Mouse (Mus musculus): Measurements from ENCODE around the gene Nxn. TPM values are rescaled to one million over a fixed set of nuclear protein-coding genes. Genes with fewer than 3 reads are reported as not detected.
A peak's percentile ranks its signal among the peaks of the same experiment; 100 is the strongest.
"Not testable (repeated sequence)": the region's sequence is repeated elsewhere in the genome, so short reads cannot be mapped to it uniquely, and the experiment has no call there.

The Nxn gene
- total RNA-seq, 1 experiment from 2014 or later: 20.0 TPM

DNA sequence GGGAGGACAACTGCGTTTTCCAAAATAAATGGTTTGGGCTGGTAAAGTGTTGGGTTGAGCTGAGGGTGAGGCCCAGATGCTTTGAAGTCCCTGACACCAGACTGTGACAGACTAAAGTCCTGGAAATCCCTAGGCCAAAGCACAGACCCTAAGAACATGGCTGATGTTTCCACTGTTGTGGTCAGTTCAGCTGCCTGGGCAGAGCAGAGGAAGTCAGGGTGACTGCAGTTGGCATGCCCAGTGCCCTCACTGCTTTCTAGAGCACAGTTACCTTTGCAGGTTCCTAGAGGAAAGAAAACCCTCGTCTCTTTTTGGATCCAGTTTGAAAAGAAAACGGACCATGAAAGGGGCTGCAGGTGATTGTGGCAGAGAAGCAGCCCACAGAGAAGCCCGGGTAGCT lies 141.6 kb downstream of the Nxn start:
- no peak for DNase-seq

DNA sequence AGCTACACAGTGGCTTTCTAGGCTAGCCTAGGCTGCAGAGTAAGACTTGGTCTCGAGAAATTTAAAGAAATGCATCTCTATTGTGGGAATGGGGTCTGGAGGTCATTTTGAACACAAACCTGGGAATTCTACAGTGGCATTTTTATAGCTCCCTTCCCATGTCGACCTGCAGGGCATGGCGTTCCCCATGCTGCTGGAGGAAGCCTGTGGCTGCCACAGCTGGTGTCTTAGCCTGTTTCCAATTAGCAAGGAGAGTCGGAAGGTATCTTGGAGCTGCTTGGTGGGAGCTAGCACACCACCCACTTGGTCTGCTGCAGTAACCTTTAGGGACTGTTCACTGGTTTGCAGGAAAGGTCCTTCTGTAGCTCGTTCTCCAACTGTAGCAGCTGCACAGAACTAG lies 142.8 kb downstream of the Nxn start:
- DNase-seq: no peak

DNA sequence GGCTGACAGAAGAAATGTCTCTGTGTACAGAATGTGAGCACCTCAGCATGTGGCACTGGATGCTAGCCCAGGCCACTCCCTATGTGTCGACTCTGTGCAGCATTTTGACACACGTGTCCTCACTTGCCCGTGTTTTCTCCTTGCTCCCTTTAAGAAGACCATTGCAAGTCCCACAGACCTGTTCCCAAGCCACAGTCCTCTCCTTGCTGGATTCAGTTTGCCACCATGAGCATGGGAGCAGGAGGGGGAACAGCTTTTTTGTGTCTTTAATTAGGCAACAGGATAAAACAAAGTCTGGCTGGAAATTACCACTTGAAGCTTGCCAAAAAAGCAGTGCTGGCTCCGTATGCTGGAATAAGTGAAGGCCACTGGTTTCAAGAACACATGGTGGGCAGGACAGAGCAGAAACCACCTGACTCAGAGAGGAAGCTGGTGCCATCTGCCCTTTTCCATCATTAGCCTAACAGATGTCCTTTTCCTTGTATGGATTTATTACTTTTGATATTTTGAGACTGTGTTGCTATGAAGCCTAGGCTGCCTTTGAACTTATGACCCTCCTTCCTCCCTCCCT lies 143.4 kb downstream of the Nxn start:
- peak; percentile 55 for DNase-seq

DNA sequence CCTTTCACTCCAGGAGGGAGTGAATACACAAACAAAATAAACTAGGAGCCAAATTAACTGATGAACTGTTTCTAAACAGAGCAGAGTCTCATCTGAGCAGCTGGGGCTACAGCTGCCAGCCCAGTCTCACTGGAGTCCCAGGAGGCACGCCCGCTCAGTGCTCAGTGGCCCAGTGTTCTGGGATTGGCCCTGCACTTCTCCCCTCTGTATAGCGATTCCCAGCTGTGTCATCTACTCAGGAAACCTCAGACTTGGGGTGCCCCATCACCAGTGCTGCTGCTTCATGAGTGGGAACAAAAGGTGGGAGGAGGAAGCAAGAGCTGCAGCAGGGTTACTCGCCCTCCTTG lies 145.0 kb downstream of the Nxn start:
- DNase-seq: no peak

DNA sequence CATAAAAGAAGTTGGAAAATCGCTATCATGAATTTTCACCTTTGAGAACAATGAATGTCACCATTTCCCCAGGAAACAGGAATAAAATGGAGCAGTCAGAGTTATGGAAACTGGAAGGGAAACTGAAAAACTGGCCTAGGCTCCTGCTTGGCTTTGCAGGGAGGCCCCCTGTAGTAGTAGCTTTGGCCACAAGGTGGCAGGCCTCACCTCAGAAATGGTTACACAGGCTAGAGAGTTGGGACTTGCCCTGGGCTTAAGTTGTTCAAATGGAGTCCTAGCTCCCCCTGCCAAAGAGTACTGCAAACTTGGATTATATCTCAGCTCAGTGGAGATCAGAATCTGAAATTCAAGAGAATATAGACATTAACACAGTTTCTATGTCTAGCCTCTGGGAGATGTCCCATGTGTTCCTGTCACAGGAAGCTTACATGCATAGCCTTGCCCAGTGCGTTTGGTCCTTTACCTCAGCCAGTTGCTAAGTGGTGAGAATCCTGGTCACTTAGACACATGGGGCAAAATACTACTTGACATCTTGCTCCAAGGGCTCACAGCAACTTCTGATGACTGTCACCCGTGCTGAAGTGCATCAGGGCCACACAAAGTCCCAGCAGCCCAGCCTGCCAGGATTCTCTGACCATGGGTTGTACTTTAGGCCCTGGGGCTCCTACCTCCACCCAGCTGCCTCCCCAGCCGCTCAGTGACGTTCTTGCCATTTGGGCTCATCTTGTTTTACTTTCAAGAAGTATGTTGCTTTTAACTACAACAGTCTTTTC lies 145.6 kb downstream of the Nxn start:
- peak; percentile 93 for DNase-seq

DNA sequence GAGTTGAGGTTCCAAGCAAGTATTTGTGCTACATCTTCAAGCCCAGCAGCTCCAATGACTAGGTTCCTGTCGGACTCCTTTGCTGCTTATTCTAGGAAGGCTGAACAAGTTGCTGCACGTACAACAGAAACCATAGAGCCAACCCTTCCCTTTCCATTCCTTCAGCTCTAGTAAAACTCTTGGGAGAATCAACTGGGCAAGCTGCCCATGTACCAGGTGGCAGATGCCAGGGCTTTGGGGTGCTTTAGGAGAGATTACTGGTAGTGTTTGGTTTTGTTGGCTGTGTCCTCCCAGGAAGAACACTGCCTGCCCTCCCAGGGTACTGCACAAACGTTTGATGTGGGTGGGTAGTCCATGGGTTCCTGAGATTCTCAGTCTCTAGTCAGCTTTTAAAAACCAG lies 146.9 kb downstream of the Nxn start:
- DNase-seq: peak; percentile 61

DNA sequence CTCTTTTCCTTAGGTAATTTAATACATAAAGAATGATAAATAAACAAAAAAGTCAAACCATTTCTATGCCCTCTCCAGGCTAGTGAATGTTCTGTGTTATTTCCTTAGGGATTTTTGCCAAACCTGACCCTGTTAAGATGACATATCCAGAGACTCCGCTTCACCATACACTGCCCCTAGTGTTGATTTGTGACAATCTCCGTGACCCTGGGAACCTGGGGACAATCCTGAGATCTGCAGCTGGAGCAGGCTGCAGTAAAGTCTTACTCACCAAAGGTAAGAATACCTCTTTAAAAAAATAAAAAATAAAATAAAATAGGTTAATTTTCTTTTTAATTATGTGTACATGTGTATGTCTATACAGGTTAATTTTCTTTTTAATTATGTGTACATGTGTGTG lies 151.7 kb downstream of the Nxn start:
- DNase-seq: no peak

DNA sequence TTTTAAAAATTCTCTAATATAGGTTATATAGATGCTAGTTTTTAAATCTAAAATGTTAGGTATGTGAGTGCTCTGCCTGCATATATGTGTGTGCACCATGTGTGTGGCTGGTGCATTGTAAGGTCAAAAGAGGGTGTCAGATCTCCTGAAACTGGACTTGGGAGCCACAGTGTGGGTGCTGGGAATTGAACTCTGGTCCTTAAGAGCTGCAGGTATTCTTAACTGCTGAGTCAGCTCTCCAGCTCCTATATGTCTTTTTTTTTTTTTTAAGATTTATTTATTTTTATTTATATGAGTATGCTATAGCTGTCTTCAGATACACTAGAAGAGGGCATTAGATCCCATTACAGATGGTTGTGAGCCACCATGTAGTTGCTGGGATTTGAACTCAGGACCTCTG lies 152.5 kb downstream of the Nxn start:
- DNase-seq: no peak

DNA sequence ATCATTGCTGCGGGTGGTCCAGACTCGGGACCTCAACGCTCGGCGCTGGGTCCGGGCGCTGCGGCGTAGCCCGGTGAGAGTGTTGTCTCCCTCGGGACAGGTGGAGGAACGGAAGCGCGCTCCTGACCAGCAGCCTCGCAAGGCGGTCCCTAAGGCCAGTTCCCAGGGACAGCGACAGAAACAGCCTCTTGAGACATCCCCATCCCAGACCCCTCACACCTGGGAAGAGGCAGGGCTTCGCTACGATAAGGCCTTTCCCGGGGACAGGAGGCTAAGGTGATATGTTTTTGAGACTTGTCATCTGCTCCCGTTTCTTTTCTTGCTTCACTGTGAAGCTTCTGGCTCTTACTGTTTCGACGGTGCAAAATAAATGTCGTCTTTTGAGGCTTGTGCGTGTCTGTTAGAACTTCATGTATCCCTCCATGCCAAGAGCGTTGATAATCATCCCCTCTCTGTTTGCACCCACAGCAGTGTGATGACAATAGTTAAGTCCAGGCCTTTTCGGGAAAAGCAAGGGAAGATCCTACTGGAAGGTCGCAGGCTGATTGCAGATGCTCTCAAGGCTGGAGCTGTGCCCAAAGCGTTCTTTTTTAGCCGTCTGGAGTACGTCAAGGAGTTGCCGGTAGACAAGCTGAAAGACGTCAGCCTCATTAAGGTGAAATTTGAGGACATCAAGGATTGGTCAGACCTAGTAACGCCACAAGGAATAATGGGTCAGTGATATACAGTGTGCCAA lies 155.0 kb downstream of the Nxn start:
- DNase-seq: no peak

DNA sequence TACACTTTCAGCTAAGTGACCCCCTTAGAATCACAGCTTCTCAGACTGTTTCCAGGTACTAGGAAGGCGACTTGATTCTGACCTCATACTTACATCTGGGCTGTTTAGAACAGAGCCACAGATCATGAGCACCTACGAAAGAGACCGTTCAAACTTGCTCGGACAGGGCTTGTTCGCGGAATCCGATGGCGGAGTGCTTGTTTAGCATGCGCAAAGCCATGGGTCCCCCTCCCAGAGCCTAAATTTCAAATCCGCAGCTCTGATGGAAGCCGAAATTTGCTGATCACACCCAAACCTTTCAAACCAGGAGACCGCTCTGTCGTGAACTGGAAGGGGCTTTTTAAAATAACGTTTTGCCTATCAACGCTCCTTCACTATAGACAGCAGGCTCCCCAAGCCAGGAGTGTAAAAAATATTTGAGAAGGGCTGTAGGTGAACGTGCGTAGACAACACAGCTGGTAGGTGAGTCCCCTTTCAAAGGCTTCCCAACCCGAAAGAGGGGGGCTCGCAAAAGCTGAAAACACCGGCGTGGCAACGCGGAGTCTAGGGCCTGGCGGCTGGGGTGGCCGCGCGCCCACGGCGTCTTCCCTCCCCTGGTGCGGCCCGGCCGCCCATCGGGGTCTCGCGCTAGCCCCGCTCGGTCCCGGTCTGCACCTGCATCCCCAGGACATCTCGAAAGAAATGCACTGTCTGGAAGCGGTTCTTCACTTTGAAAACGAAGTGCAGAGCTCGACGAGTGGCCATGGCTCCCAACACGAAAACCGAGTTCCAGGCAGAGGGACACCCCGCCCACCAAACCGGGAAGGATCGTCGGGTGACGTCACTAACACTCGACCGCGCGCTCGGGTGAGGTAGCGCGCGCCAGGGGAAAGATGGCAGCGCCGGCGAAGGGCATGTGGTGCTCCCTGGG lies 155.8 kb downstream of the Nxn start, which contains the start of the genes Mrm3 and Glod4:
Gene Mrm3, plus strand, starts transcription at position 815 of the 910 bp plus-strand sequence.
Gene Glod4, minus strand, starts transcription at position 825 of the 910 bp plus-strand sequence.
- DNase-seq: peak; percentile 97

DNA sequence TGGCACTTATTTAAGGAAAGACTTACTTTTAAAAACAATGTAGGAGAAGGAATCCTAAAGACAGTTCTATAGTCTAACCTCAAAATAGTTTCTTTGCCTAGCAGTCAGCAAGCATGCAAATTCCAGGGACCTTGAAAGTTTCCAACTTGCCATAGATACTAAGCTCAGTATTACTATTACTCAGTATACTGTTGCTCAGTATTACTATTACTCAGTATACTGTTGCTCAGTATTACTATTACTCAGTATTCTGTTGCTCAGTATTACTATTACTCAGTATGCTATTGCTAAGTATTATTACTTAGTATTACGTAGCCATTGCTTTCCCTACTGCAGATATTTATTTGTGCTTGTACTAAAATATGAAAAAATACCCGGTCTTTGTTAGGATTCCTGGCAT lies 159.2 kb downstream of the Nxn start:
- DNase-seq: no peak

DNA sequence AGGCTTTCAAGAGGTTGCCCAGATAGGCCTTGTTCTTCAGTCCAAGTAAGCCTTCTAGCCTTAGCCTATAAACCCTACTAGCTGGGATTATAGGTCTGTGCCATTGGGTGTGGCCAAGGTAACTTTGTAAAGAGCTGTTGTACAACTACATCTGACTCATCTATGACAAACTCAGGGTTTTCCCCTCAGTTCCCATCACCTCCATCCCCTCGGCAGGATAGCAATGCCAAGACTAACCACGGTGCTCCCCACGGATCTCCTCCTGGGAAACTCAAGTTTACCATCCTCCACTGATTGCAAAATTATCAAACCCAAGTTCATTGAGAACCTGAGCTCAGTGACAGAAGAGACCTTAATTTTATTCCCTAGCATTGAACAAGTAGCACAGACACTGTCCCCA lies 162.8 kb downstream of the Nxn start:
- DNase-seq: no peak

DNA sequence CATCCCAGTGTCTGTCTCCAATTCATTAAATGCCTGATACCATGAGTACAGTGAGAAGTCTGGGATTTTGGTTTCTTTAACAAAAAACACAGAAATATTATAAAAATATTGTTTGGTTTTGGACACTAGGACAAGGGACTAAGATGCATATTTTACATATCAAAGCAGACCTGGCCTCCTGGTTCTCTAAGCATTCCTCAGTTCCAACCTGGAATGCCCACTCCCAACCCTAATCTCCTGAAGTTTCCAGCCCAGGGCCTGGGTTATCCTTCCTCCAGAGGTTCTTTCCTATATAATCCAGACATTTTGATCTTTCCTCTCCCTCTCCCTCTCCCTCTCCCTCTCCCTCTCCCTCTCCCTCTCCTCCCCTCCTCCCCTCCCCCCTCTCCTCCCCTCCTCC lies 173.9 kb downstream of the Nxn start:
- no peak for DNase-seq

DNA sequence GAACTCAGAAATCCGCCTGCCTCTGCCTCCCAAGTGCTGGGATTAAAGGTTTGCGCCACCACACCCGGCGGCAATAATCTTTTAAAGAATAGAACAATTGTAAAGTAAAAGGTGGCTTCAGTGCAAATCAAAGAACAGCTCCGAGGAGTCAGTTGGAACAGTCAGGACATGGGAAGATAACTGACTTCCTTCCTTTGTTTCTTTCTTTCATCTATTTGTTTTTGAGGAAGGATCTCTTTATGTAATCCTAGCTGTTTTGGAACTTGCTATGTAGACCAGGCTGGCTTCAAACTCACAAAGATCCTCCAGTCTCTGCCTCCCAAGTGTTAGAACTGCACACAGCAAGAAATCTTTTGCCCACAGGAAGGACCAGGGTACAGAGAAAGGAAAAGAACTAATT lies 174.3 kb downstream of the Nxn start:
- DNase-seq: no peak

DNA sequence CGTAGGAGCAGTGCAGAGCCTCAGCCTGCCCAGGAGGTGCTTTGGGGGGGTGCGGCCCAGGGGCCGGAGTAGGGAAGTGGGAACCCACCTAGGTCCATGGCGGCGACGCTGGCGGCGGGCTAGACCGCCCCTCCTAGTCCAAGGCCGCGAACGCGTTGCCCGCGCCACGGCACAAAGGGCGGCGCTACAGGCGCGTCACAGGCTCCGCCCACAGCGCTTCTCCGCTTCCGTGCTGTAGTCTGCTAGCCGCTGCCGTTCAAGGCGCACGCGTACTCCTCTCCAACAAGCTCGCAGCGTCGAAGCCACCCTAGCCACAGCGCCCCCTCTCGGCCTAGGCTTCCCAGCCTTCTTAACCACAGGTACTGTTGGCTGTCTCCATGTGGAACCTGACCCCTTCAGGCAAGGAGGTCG lies 181.5 kb downstream of the Nxn start, which contains the start of the genes Dbil5 and Gemin4:
Gene Dbil5, plus strand, starts transcription at position 219 of the 411 bp plus-strand sequence.
Gene Gemin4, minus strand, starts transcription at position 275 of the 411 bp plus-strand sequence.
- peak; percentile 99 for DNase-seq

DNA sequence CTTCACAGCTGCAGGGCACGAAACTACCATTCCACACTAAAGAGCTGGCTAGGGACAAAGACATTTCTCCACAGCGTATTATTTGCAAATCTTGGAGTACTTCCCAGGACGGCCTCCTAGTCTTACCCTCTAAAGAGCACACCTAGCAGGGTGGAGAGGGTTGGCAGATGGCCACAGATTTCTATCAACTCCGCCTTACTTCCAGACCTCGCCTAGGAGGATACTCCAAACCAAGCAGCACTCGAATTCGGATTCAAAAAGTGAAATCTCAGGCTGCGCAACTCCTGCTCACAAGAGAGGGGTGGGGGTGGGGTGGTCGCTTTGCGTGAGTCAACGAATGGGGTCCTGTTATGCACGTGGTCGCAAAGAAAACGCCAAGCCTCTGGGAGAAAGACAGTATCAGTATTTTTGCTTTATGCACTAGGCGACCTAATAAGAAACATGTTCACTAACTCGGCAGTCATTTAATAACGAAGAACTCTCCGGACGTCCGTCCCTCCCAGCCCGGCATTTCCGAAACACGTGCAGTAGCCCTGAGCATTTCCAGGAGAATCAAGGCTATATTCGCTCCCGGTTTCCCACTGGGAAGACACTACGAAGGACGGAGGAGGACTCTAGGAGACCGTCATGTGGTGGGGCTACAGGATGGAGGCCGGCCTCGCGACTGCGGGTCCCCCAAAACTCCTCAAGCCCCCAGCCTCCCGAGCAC lies 182.1 kb downstream of the Nxn start:
- peak; percentile 70 for DNase-seq

DNA sequence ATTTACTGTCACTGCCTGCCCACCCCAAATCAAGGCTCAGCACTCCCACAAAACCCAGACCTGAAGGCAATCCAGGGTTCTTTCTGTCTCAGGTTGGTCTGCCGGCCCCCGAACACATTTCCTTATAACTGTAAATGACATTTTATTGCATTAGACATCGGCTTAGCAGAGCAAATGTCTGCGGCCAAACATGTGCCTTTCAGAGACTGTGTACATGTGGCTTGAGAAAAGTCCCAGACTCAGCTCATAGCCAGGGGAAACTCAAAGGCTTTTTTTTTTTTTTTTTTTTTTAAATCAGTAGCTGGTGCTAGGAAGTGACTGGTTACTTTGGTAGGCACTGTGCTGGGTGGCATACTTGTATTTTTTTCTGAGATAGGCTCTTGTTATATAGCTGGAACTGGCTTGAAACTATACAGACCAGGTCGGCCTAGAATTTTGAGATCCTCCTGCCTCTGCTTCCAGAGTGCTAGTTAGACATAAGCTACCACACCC lies 182.8 kb downstream of the Nxn start:
- no peak for DNase-seq

DNA sequence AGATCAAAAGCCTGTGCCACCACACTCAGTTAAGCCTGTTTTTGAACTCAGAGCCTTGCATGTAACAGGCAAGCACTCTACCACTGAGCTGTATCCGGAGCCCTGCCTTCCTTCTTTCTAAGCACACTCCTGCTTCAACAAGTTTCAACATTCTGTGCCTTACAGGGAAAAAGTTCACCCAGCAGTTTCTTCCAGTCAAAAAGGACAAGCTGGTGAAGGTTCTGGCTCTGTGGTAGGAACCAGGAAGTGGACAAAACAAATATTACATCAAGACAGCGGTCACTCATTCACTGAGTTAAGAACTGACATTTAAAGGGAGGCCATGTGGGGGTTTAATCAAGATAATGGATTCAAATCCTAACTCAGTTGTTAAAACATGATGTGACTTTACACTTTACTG lies 183.9 kb downstream of the Nxn start:
- no peak for DNase-seq

DNA sequence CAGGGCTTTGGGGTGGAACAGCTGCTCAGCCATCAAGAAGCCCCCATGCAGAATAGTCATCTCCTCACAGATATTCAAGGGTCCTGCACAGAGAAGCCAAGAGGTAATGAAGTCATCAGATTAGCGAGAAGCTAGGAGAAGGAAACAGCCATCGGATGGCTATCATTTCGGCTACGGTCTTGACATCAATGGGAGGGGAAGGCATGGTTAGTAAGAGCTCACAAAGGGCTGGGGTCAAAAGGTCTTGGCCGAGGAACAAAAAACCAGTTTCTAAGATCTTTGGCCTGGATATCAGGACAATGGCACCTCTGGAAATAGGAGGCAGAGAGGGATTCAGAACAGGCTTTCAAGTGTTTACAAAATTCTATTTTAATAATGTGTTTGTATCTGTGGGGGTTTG lies 185.1 kb downstream of the Nxn start:
- DNase-seq: no peak

DNA sequence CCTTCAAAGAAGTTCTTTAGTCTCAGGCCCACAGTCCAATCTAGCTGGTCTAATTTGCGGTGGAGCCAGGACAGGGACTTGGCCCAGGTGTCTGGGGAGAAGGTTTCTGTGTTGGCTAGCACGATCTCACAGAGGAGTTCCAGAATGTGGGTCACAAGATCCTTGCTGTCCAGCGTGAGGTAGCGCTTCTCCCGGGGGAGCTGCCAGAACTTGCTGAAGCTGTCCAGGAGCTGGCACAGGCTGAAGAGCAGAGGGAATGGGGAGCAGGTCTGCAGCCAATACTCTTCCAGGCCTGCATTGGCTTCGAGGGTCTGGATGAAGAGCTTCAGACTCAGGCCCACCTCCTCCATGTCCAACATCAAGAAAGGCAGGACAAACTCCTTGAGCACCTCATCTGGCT lies 187.3 kb downstream of the Nxn start:
- DNase-seq: not testable (repeated sequence)
